Mouse (Mus musculus) heart, adult 2 months (tissue): ENCODE results near the gene Gcc2. TPM values are rescaled to one million over a fixed set of nuclear protein-coding genes. Genes with fewer than 3 reads are reported as not detected.

ENCODE experiments used
- DNase-seq, 2 experiments: peaks; one replicate each; pipeline ENCODE4 v3.0.0; 2021
- H3K27ac ChIP-seq: fragments of 200-600 bp; 2 replicates; pipeline ENCODE4 v1.8.1; 2022
- H3K27me3 ChIP-seq: fragments of 200-500 bp; 2 replicates; pipeline ENCODE4 v1.6.1; 2012; ENCODE audit warnings: mild to moderate bottlenecking, low read length, inconsistent platforms, mixed read lengths; ENCODE audit not compliant: control insufficient read depth, insufficient read depth
- H3K36me3 ChIP-seq: fragments of 200-500 bp; 2 replicates; pipeline ENCODE4 v1.6.1; 2012; ENCODE audit warnings: low read length, inconsistent platforms; ENCODE audit not compliant: control insufficient read depth, insufficient read depth
- H3K4me1 ChIP-seq: fragments of 200-500 bp; 2 replicates; pipeline ENCODE4 v1.6.1; 2011; ENCODE audit warnings: low read length; ENCODE audit not compliant: control insufficient read depth, insufficient read depth
- H3K4me3 ChIP-seq: fragments of 200-600 bp; 2 replicates; pipeline ENCODE4 v1.8.1; 2022
- H3K79me2 ChIP-seq: fragments of 200-500 bp; replicated peaks from 2 replicates; pipeline ENCODE4 v1.6.1; 2012; ENCODE audit warnings: mild to moderate bottlenecking, inconsistent platforms, low read length, moderate library complexity, mixed read lengths; ENCODE audit not compliant: control insufficient read depth, insufficient read depth
- H3K9ac ChIP-seq: fragments of 200-500 bp; 2 replicates; pipeline ENCODE4 v1.6.1; 2012; ENCODE audit warnings: low read depth, mild to moderate bottlenecking, control low read depth, inconsistent platforms, low read length, mixed read lengths
- CTCF ChIP-seq: fragments of 200-600 bp; IDR thresholded peaks from 2 replicates; pipeline ENCODE4 v1.8.1; 2022; ENCODE audit warnings: antibody characterized with exemption, mild to moderate bottlenecking, moderate library complexity
- EP300 ChIP-seq: fragments of 200-500 bp; IDR thresholded peaks from 2 replicates; pipeline ENCODE4 v1.6.1; 2011; ENCODE audit warnings: low read depth, low read length, control low read depth; ENCODE audit not compliant: insufficient read depth
- POLR2A ChIP-seq: fragments of 200-500 bp; IDR thresholded peaks from 2 replicates; pipeline ENCODE4 v1.6.1; 2011; ENCODE audit warnings: mild to moderate bottlenecking, low read depth, low read length, control low read depth; ENCODE audit not compliant: insufficient read depth
- WGBS: fragments of 180-500 bp; shearing (Covaris S2); methylation state at CpG from one replicate; pipeline ENCODE4 v1.1.7; 2018; 5-methylcytosine and 5-hydroxymethylcytosine counted together
- intact Hi-C: fragments of 180-260 bp; cut with DNase I; formaldehyde crosslinking; loops from one replicate; pipeline ENCODE4 v1.15.1; 2025
- polyA plus RNA-seq: library from polyadenylated mRNA; depleted of rRNA; stranded (reverse); fragments of >200 nt; gene quantifications from 2 replicates; pipeline ENCODE4 v1.2.3, GENCODE M21; 2012
- total RNA-seq, 2 experiments: library from RNA; stranded (reverse); gene quantifications; 2 replicates each; pipeline ENCODE4 v1.2.3; 2021

Gene Gcc2
- total and polyA plus RNA-seq, 3 experiments = 7.9 to 29.3 (median 22.6) TPM

GRCm38 (mm10) chr10:58211213-58211612 lies 44.1 kb upstream of the Gcc2 start:
- no peaks in the 10 kb centered on the region for H3K4me1 ChIP-seq
- TF ChIP-seq EP300 (no peak), POLR2A (no peak), CTCF (no peak)
- no peak overlapping the region for H3K9ac ChIP-seq
- DNase-seq = no peak
- no peak overlapping the region for H3K27ac ChIP-seq
- H3K4me3 ChIP-seq = no peak overlapping the region
- intact Hi-C loops = no loop called here
- H3K79me2 ChIP-seq = no peaks in the 10 kb centered on the region; the same call in 1 of the 2 replicates
- H3K27me3 ChIP-seq = peaks cover 2% of the 10 kb centered on the region; the same call in 1 of the 2 replicates
- no peaks in the 10 kb centered on the region for H3K36me3 ChIP-seq
- 81% methylated on average over 2 of the region's 2 CpGs for WGBS

DNA sequence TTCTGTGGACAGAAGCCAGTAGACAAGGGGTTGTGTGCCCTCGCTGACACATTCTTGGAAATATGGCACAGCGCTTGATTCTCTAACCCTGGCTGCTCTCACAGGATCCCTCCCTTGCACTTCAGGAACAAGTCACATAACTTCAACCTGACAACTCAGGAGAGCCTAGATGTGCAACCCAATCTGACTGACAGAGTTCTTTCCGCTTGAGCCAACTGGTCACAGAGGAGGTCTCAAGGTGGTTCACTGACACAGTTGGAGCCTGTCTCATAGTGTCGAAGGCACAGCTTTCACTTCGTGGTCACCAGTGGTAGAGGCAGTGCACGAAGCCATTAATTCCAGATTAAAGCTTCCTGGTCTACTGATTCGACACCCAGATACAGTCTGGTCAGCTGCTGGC lies 43.1 kb upstream of the Gcc2 start:
- H3K27me3 ChIP-seq = peaks cover 2% of the 10 kb centered on the region; the same call in 1 of the 2 replicates
- DNase-seq = no peak
- no peak for TF ChIP-seq CTCF
- no peak for TF ChIP-seq POLR2A
- TF ChIP-seq EP300 = no peak
- H3K4me1 ChIP-seq = no peaks in the 10 kb centered on the region
- no peaks in the 10 kb centered on the region for H3K36me3 ChIP-seq
- H3K4me3 ChIP-seq = no peak overlapping the region
- H3K27ac ChIP-seq = no peak overlapping the region
- H3K79me2 ChIP-seq = no peaks in the 10 kb centered on the region; the same call in 1 of the 2 replicates
- 70% methylated on average over 7 of the region's 7 CpGs for WGBS
- H3K9ac ChIP-seq = no peak overlapping the region
- intact Hi-C loops = no loop called here

DNA sequence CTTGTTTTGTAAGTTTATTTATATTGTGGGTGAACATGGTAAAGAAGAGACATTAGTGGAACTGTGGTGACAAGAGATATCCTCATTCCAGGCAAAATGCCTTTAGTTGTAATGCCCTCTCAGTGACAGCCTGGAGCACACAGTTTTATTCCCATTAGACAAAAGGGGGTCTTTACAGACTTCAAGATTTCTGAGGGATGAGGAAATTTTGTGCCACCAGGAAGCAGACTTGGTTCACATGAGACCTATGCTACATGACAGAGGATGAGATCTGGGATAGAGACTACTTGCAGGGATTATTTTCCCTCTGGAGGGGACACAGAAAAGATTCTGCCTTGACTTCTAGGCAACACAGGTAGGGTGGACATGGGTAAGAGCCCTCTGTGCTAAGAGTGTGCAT lies 40.8 kb upstream of the Gcc2 start:
- Histone ChIP-seq H3K4me3 (no peak overlapping the region), H3K9ac (no peak overlapping the region), H3K27me3 (peaks cover 4% of the 10 kb centered on the region; the same call in 1 of the 2 replicates), H3K79me2 (no peaks in the 10 kb centered on the region; the same call in 1 of the 2 replicates), H3K4me1 (no peaks in the 10 kb centered on the region), H3K36me3 (no peaks in the 10 kb centered on the region), H3K27ac (no peak overlapping the region)
- intact Hi-C loops = no loop called here
- DNase-seq = no peak
- no peak for TF ChIP-seq POLR2A
- TF ChIP-seq CTCF = no peak

- no peak for TF ChIP-seq POLR2A
- TF ChIP-seq EP300 = no peak
- TF ChIP-seq CTCF = no peak
- Histone ChIP-seq H3K27ac (no peak overlapping the region), H3K36me3 (no peaks in the 10 kb centered on the region), H3K27me3 (peaks cover 4% of the 10 kb centered on the region; the same call in 1 of the 2 replicates), H3K9ac (no peak overlapping the region), H3K4me3 (no peak overlapping the region), H3K4me1 (no peaks in the 10 kb centered on the region), H3K79me2 (no peaks in the 10 kb centered on the region; the same call in 1 of the 2 replicates)
- no peak for DNase-seq
- WGBS = 68% methylated on average over 5 of the region's 5 CpGs
- intact Hi-C loops = no loop called here
Measured at GRCm38 (mm10) chr10:58214934-58215333, 40.4 kb upstream of the Gcc2 start.

DNA sequence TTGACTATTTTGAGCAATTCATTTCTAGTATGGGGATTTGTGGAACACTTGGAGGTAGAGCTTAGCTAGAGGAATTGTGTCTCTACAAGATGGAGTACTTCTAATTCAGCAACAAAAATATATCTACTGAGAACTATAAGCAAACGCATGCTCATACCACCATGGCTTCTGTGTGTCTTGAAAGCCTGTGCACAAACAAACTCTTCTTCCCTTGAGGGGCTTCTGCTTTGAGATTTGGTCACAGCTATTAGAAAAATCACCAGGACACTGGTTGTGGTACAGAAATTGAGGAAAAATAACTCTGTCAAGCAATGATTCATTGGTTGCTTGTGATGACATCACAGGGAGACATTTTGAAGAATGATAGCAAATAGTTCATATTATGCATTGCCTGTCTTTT lies 39.9 kb upstream of the Gcc2 start:
- Histone ChIP-seq H3K4me3 (no peak overlapping the region), H3K27me3 (peaks cover 4% of the 10 kb centered on the region; the same call in 1 of the 2 replicates), H3K4me1 (no peaks in the 10 kb centered on the region), H3K36me3 (no peaks in the 10 kb centered on the region), H3K79me2 (no peaks in the 10 kb centered on the region; the same call in 1 of the 2 replicates), H3K9ac (no peak overlapping the region), H3K27ac (no peak overlapping the region)
- intact Hi-C loops = no loop called here
- no peak for TF ChIP-seq POLR2A
- TF ChIP-seq CTCF = no peak
- TF ChIP-seq EP300 = no peak
- DNase-seq = no peak
- whole genome bisulfite sequencing = 72% methylated on average over 1 of the region's 1 CpGs

- H3K36me3 ChIP-seq = no peaks in the 10 kb centered on the region
- intact Hi-C loops = no loop called here
- no peak overlapping the region for H3K4me3 ChIP-seq
- 53% methylated on average over 3 of the region's 3 CpGs for WGBS
- no peak overlapping the region for H3K9ac ChIP-seq
- H3K79me2 ChIP-seq = no peaks in the 10 kb centered on the region
- no peak for DNase-seq
- H3K27ac ChIP-seq = no peak overlapping the region
- H3K4me1 ChIP-seq = no peaks in the 10 kb centered on the region
- TF ChIP-seq CTCF (no peak), POLR2A (no peak), EP300 (no peak)
- H3K27me3 ChIP-seq = peaks cover 4% of the 10 kb centered on the region; the same call in 1 of the 2 replicates
Measured at GRCm38 (mm10) chr10:58217366-58217765, 37.9 kb upstream of the Gcc2 start.
